Mouse (Mus musculus) cortical plate, adult 2 months (tissue): ENCODE data around the gene Cd86. TPM values are rescaled to one million over a fixed set of nuclear protein-coding genes. Genes with fewer than 3 reads are reported as not detected.
A peak's percentile ranks its signal among the peaks of the same experiment; 100 is the strongest.

Experiments
- H3K27ac ChIP-seq: fragments of 200-500 bp; 2 replicates; pipeline ENCODE4 v1.5.1; 2012; ENCODE audit warnings: low read length, control low read depth, inconsistent platforms; ENCODE audit not compliant: insufficient read depth
- H3K4me1 ChIP-seq: fragments of 200-500 bp; 2 replicates; pipeline ENCODE4 v1.6.1; 2011; ENCODE audit warnings: low read length; ENCODE audit not compliant: control insufficient read depth, insufficient read depth
- H3K4me3 ChIP-seq: fragments of 200-500 bp; 2 replicates; pipeline ENCODE4 v1.5.1; 2011; ENCODE audit warnings: mild to moderate bottlenecking, low read length, control low read depth; ENCODE audit not compliant: insufficient read depth
- CTCF ChIP-seq: fragments of 200-500 bp; IDR thresholded peaks from 2 replicates; pipeline ENCODE4 v1.5.1; 2011; ENCODE audit warnings: mild to moderate bottlenecking, control low read depth, low read length; ENCODE audit not compliant: insufficient read depth; ENCODE audit errors: extremely low read depth
- POLR2A ChIP-seq: fragments of 200-500 bp; IDR thresholded peaks from 2 replicates; pipeline ENCODE4 v1.6.1; 2011; ENCODE audit warnings: mild to moderate bottlenecking, low read length, control low read depth; ENCODE audit not compliant: insufficient read depth; ENCODE audit errors: extremely low read depth
- polyA plus RNA-seq: library from polyadenylated mRNA; depleted of rRNA; stranded (reverse); fragments of >200 nt; gene quantifications from 2 replicates; pipeline ENCODE4 v1.2.3, GENCODE M21; 2012

Cd86 gene
- polyA plus RNA-seq, 1 experiment, result 3.2 TPM

GRCm38 (mm10) chr16:36613701-36614100 is 52.2 kb downstream of the Cd86 start:
- H3K4me3 ChIP-seq, result no peak overlapping the region
- no peaks in the 10 kb centered on the region for H3K4me1 ChIP-seq
- TF ChIP-seq POLR2A (no peak), CTCF (no peak)

GRCm38 (mm10) chr16:36602632-36603031 is 63.2 kb downstream of the Cd86 start:
- TF ChIP-seq POLR2A (no peak), CTCF (no peak)
- Histone ChIP-seq H3K4me3 (no peak overlapping the region), H3K27ac (no peak overlapping the region), H3K4me1 (no peaks in the 10 kb centered on the region)

More at GRCm38 (mm10) chr16:36613701-36614100, 52.2 kb downstream of the Cd86 start:
- no peak overlapping the region for H3K27ac ChIP-seq

- TF ChIP-seq CTCF (no peak), POLR2A (no peak)
- Histone ChIP-seq H3K4me3 (no peak overlapping the region), H3K27ac (no peak overlapping the region), H3K4me1 (no peaks in the 10 kb centered on the region)
These were observed 67.6 kb downstream of the Cd86 start for GRCm38 (mm10) chr16:36598265-36598664.

GRCm38 (mm10) chr16:36596671-36597410 is 69.0 kb downstream of the Cd86 start:
- H3K4me3 ChIP-seq, result no peak overlapping the region
- H3K27ac ChIP-seq, result no peak overlapping the region
- H3K4me1 ChIP-seq, result no peaks in the 10 kb centered on the region
- TF ChIP-seq POLR2A (no peak), CTCF (no peak)

GRCm38 (mm10) chr16:36589898-36590297 is 76.0 kb downstream of the Cd86 start:
- H3K4me1 ChIP-seq, result no peaks in the 10 kb centered on the region
- no peak for TF ChIP-seq POLR2A
- TF ChIP-seq CTCF, result no peak
- no peak overlapping the region for H3K4me3 ChIP-seq
- H3K27ac ChIP-seq, result no peak overlapping the region

- TF ChIP-seq POLR2A (no peak), CTCF (no peak)
- Histone ChIP-seq H3K4me1 (no peaks in the 10 kb centered on the region), H3K27ac (no peak overlapping the region), H3K4me3 (no peak overlapping the region)
These were observed 77.9 kb downstream of the Cd86 start for GRCm38 (mm10) chr16:36587971-36588370.

- Histone ChIP-seq H3K27ac (no peak overlapping the region), H3K4me1 (no peaks in the 10 kb centered on the region), H3K4me3 (no peak overlapping the region)
- TF ChIP-seq CTCF (no peak), POLR2A (no peak)
These were observed 83.8 kb downstream of the Cd86 start for GRCm38 (mm10) chr16:36582073-36582472.

- no peak for TF ChIP-seq POLR2A
- TF ChIP-seq CTCF, result no peak
- no peaks in the 10 kb centered on the region for H3K4me1 ChIP-seq
- no peak overlapping the region for H3K4me3 ChIP-seq
These were observed 93.9 kb downstream of the Cd86 start for GRCm38 (mm10) chr16:36571942-36572341.

GRCm38 (mm10) chr16:36561386-36562338 is 104.2 kb downstream of the Cd86 start, which contains the start of gene Casr:
Gene Casr (minus strand): TSS chr16:36562141.
- no peak within 1 kb of the TSS for H3K27ac ChIP-seq
- no peaks in the 10 kb centered on the region for H3K4me1 ChIP-seq
- 0 out of 2 replicates have a peak within 1 kb of the TSS, but pooled peaks have one; percentile 2 for H3K4me3 ChIP-seq
- TF ChIP-seq CTCF, result no peak
- TF ChIP-seq POLR2A, result no peak

More at GRCm38 (mm10) chr16:36571942-36572341, 93.9 kb downstream of the Cd86 start:
- H3K27ac ChIP-seq, result no peak overlapping the region

GRCm38 (mm10) chr16:36559573-36559972 is 106.3 kb downstream of the Cd86 start:
- H3K27ac ChIP-seq, result no peak overlapping the region
- H3K4me3 ChIP-seq, result no peak overlapping the region
- no peaks in the 10 kb centered on the region for H3K4me1 ChIP-seq
- TF ChIP-seq CTCF, result no peak
- no peak for TF ChIP-seq POLR2A
